Mouse (Mus musculus) urinary bladder, postnatal 0 days (tissue): ENCODE results near the gene Ppm1g. TPM values are rescaled to one million over a fixed set of nuclear protein-coding genes. Genes with fewer than 3 reads are reported as not detected.

Experiments used
- polyA plus RNA-seq: library from polyadenylated mRNA; unstranded; fragments of >200 nt; fragmentation: Nextera tagmentation; extraction: Ambion mirVana; gene quantifications from 2 replicates; pipeline ENCODE4 v1.2.1, GENCODE M21; 2015

Ppm1g gene
- polyA plus RNA-seq = 59.8 and 62.1 TPM in 2 replicates

DNA sequence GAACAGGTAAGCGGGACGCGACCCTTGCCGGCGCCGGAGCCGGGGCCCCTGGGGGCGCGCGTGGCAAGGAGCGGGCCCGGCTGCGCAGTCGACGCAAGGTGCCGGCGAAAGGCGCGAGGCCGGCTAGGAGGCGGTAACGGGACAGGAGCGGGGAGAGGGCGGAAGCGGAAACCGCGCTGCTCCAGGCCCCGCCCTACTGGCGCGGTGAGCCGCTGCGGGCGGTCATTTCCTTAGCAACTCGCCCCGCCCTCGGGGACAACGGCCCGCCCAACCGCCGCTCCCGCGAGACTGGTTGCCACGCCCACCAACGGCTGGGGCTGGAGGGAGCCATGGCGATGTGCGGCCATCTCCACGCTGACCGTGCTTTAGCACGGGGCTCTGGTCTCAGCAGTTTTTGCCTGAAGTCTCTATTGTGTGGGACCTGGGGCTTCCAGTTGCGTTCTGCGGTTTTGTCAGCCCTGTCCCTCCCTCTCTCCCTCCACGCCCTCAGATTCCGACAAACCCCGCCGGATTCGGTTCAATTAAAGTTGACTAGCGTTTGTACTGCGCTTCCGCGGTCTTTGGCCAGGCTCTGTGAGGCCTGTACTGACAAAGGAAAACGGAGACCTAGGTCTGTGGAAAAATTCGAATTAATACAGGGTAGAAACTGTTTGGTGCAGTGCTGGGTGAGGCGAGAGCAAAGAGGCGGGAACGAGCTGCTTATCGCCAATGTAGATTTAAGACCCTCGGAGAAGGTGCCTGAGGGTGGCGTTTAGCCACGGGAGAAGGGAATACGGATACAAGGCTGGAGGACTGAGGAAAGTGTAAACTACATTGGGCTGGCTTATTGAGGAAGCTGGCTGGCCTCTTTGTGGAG is at the start of gene Ppm1g:
TSS of gene Ppm1g (minus strand) at position 240 of the 856 bp plus-strand sequence.

DNA sequence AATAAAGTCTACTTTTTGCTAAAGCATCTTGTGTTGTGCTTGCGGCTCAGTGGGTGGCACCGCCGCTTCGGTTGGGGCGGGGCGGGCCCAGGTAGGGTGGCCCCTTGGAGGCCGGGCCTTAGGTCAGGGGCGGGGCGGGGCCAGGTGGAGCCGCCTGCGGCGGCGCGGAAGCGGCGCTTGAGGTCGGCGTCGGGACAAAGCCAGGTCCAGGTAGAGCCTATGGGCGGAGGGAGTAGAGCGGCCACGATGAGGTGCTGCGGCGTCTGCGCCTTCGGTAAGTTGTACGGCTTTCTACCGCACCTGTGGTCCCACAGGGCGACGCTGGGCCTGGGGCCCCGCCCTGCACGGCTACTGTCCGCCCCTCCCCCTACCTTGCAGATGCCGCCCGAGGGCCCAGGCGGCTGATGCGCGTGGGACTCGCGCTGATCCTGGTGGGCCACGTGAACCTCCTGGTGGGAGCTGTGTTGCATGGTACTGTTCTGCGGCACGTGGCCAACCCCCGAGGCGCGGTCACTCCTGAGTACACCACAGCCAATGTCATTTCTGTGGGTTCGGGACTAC is 31.1 kb upstream of the Ppm1g start, which contains the start of gene Krtcap3:
TSS of gene Krtcap3 (plus strand) at position 151 of the 561 bp plus-strand sequence.

DNA sequence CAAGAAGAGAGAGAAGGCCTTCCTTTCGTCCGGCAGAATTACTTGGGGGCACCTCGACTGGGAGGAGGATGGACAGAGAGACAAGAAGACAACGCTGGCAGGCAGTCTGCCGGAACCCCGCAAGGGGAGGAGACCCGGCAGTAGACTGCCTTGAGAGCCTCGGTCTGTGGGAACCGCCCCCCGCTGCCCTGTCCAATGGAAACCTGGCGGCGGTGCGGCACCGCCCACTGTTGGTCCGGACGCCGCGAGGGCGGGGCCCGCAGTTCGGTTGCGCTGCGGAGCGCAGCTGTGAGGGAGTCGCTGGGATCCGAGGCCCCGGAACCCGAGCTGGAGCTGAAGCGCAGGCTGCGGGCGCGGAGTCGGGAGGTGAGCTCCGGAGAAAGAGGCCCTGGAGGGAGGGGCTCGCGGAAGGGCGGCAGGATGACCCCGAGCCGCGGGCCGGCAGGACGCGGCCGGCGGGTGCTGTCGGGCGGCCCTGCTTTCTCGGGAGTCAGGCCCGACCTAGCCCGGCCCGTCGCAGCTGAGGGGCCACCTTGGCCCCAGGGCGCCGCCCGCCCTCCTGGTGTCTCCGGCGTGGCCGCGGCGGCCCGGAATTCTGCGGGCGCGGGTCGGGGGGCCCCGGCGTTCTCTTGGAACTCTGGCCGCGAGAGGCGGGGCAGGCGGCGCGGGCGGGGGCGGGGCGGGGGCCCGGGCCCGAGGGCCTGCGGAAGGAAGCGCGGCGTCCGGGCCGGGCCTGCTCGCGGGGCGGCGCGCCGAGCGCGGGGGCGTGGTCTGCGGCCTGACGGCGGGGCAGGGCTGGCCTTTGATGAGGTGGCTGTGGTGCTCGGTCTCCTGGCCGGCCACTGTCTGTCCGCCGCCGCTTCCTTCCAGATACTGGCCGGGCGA is 20.4 kb upstream of the Ppm1g start, which contains the start of the genes Nrbp1 and Gm9970:
TSS of gene Nrbp1 (plus strand) at position 228 of the 885 bp plus-strand sequence.
TSS of gene Gm9970 (minus strand) at position 596 of the 885 bp plus-strand sequence.

DNA sequence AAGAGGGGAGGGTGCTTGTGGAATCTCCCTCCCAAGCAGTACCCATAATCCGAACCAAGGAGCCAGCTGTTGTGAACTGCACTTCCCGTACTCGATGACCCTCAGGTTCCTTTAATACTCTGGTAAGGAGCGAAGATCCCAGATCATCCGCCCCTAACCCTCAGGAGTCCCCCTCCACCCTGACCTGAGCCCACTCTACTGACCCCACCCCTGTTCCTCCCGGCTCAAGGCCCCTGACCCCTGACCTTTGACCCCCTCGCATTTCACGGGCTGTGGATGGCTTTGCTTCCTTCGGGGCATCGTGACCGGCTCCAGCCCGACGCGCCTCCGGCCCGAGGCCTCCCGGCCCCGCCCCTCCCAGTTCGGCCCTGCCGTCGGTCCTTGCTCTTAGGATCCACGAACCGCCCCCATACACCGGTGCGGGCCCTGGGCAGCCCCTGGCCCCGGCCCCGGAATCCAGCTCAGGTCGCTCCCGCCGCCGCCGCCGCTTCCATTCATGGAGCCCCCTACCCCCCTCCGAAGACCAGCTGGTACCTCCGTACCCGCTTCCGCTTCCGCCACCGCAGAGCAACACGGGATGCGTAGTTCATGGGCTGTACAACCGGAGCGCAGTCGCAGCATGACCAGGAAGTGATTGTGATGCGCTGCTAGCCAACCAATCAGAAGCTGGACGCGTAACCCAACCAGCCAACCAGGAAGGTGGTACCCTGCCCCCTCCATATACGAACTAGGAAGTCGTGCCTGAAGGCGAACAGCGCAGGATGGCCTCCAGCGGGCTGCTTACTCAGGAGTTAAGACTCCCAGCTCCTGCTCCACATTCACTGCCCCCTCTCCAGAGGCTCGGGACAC is 18.5 kb downstream of the Ppm1g start, which contains the start of gene Zfp513:
TSS of gene Zfp513 (minus strand) at position 562 of the 849 bp plus-strand sequence.

DNA sequence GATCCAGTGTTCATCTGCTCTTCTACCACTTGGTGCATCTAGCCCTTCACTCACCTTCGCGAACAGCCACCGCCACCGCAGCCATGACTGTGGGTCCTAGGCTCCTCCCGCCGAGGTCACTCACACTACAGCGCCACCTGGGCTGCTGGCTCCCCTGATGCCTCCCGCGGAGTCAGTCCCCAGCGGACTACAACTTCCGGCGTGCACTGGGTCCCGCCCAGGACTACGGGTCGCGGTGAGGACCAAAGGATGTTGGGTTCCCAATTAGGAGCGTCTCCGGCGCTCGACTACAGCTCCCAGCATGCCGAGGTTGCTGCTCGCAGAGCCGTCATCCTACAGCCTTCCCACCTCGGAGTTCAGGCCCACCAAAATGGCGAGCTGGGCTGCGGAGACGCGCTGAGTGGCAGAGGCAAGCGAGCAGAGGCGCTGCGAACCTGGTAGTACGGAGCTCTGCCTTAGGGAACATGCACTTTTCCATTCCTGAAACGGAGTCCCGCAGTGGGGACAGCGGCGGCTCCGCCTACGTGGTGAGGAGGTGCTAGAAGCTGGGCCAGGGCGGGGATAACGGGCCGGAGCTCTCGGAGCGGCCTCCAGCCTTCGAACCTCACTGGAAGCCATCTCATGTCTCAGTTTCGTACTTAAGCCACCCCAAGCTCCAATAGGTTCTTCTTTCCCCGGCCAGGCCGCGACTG is 27.4 kb downstream of the Ppm1g start, which contains the start of the genes Snx17 and Eif2b4:
TSS of gene Snx17 (plus strand) at position 289 of the 692 bp plus-strand sequence.
TSS of gene Eif2b4 (minus strand) at position 492 of the 692 bp plus-strand sequence.

DNA sequence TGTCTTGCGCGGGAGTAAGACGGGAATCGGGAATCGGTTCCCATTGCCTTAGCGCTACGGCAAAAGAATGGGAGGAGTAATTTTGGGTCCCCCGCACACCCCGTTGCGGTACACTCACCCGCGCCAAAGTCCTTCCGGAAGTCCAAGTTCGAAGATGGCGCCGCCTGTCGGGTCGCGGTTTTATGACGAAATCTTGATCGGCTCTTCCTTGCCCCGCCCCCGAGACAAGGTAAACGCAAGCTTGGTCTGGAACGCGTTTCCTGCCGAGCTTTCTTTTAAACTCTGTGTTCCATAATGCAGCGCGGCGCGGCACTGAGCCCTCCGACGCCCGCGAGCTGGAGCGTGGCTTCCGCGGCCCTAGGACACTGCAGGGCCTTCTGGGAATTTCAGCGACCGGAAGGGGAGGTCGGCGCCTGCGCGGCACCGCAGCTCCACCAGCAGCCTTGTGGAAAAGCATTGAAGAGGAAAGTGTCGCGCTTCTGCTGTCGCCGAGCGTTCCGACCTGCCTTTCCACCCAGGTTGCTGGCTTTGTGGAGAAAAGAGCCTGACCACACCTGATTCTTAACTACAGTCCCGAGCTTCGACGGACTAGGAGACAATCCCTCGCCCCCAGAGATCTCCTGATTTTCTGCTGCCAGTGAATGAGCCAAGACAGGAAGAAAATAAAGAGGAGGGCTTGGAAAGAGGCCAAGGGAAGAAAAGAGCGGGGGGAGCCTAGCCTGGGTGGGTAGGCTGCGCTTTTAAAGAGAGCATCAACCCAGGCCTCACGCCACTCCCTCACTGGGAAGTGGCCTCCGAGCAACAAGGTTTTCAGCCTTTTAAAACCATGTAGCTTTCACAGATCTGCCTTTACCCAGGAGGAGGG is 40.5 kb downstream of the Ppm1g start, which contains the start of the genes Gm29609 and Gtf3c2:
TSS of gene Gm29609 (minus strand) at position 146 of the 865 bp plus-strand sequence.
TSS of gene Gtf3c2 (minus strand) at position 379 of the 865 bp plus-strand sequence.

DNA sequence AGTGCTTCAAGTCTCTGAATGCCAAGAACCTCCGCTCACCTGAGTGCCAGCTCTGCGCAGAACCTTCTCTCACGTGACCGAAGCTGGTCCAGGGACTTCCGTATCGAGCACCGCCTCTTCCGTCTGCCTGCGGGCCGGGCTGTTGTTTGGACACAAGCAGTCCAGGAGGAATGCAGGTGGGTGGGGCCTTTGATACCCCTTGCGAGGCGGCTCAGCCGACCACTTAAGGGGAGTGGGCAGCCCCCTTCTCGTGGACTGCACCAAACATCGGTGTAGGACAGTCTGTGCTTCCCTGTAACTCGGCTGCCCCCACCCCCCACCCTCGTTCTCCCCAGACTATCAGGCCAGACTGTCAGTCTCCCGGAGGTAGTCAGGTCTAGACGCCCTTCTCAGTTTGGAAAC is 66.3 kb downstream of the Ppm1g start, which contains the start of gene Mpv17:
TSS of gene Mpv17 (minus strand) at position 100 of the 402 bp plus-strand sequence.

Other genes starting within 250 kb of the Ppm1g start
- 208 and 234 TPM in 2 replicates for gene Atraid, start 172.4 kb downstream of the Ppm1g start, polyA plus RNA-seq
- gene Slc5a6, start 171.8 kb downstream of the Ppm1g start, polyA plus RNA-seq = 7.6 and 8.1 TPM in 2 replicates
- gene Cad, start 165.9 kb downstream of the Ppm1g start, polyA plus RNA-seq = 7.7 and 8.9 TPM in 2 replicates
- gene Dnajc5g, start 114.4 kb downstream of the Ppm1g start, polyA plus RNA-seq = not detected in 2 replicates
- gene Slc30a3, start 112.5 kb downstream of the Ppm1g start, polyA plus RNA-seq = not detected in 2 replicates
- not detected in 2 replicates for gene Trim54, start 104.0 kb downstream of the Ppm1g start, polyA plus RNA-seq
- not detected in 2 replicates for gene Ucn, start 81.9 kb downstream of the Ppm1g start, polyA plus RNA-seq
- 60.7 and 61.3 TPM in 2 replicates for gene Mpv17, start 66.4 kb downstream of the Ppm1g start, polyA plus RNA-seq
- gene Gm29609, start 40.8 kb downstream of the Ppm1g start, polyA plus RNA-seq = 0.29 and 1.5 TPM in 2 replicates
- gene Gtf3c2, start 40.5 kb downstream of the Ppm1g start, polyA plus RNA-seq = 21.8 and 27.1 TPM in 2 replicates
- gene Snx17, start 27.5 kb downstream of the Ppm1g start, polyA plus RNA-seq = 106 and 108 TPM in 2 replicates
- 31.4 and 37.4 TPM in 2 replicates for gene Eif2b4, start 27.3 kb downstream of the Ppm1g start, polyA plus RNA-seq
- 4.0 and 4.5 TPM in 2 replicates for gene Zfp513, start 18.4 kb downstream of the Ppm1g start, polyA plus RNA-seq
- 103 and 107 TPM in 2 replicates for gene Nrbp1, start 20.2 kb upstream of the Ppm1g start, polyA plus RNA-seq
- 1.0 and 1.3 TPM in 2 replicates for gene Gm9970, start 20.5 kb upstream of the Ppm1g start, polyA plus RNA-seq
- 30.7 and 32.7 TPM in 2 replicates for gene Krtcap3, start 31.0 kb upstream of the Ppm1g start, polyA plus RNA-seq
- gene Ift172, start 70.4 kb upstream of the Ppm1g start, polyA plus RNA-seq = 9.7 and 12.7 TPM in 2 replicates
- 12.9 and 13.2 TPM in 2 replicates for gene Fndc4, start 75.4 kb upstream of the Ppm1g start, polyA plus RNA-seq
- 0.11 TPM in 1 of 2 replicates, not detected in the other for gene Gckr, start 76.8 kb upstream of the Ppm1g start, polyA plus RNA-seq
- 16.1 and 17.2 TPM in 2 replicates for gene Zfp512, start 231.7 kb upstream of the Ppm1g start, polyA plus RNA-seq